Mouse (Mus musculus) heart, embryonic 14.5 days (tissue): ENCODE results near the gene Galnt4. TPM values are rescaled to one million over a fixed set of nuclear protein-coding genes. Genes with fewer than 3 reads are reported as not detected.

ENCODE experiments used
- ATAC-seq: fragments of 200-750 bp; cut with Nextera tagmentation; 2 replicates; pipeline ENCODE4 v1.8.0; 2017; ENCODE audit warnings: low read depth, moderate TSS enrichment; ENCODE audit not compliant: insufficient number of reproducible peaks, insufficient read depth, low FRiP score
- H3K27ac ChIP-seq, 2 experiments: fragments of 200-500 bp in 1 of 2; fragments of 300-500 bp in 1 of 2; sonication (generic) in 1 of 2; replicated peaks in 1 of 2; 2 replicates each; pipeline ENCODE4 v1.5.1; 2012 to 2014; ENCODE audit warnings: low read depth in 2 of 2, low read length in 2 of 2, control low read depth in 1 of 2, mild to moderate bottlenecking in 1 of 2, mixed read lengths in 1 of 2; ENCODE audit not compliant: control insufficient read depth in 1 of 2, insufficient read depth in 1 of 2
- H3K27me3 ChIP-seq: fragments of 300-500 bp; sonication (generic); 2 replicates; pipeline ENCODE4 v1.6.1; 2014; ENCODE audit warnings: mild to moderate bottlenecking, low read length, control low read depth; ENCODE audit not compliant: control insufficient read depth, insufficient read depth
- H3K36me3 ChIP-seq: fragments of 300-500 bp; sonication (generic); 2 replicates; pipeline ENCODE4 v1.6.1; 2014; ENCODE audit warnings: mild to moderate bottlenecking, control low read depth, low read length, mixed read lengths; ENCODE audit not compliant: control insufficient read depth, insufficient read depth
- H3K4me1 ChIP-seq, 2 experiments: fragments of 200-500 bp in 1 of 2; fragments of 300-500 bp in 1 of 2; sonication (generic) in 1 of 2; 2 replicates each; pipeline ENCODE4 v1.6.1; 2012 to 2014; ENCODE audit warnings: low read length in 2 of 2, control low read depth in 1 of 2, mixed read lengths in 1 of 2; ENCODE audit not compliant: control insufficient read depth in 2 of 2, insufficient read depth in 2 of 2
- H3K4me2 ChIP-seq: fragments of 300-500 bp; sonication (generic); 2 replicates; pipeline ENCODE4 v1.6.1; 2014; ENCODE audit warnings: mild to moderate bottlenecking, low read length
- H3K4me3 ChIP-seq, 2 experiments: fragments of 200-500 bp in 1 of 2; fragments of 300-500 bp in 1 of 2; sonication (generic) in 1 of 2; 2 replicates each; pipeline ENCODE4 v1.5.1; 2012 to 2014; ENCODE audit warnings: low read length in 2 of 2, mild to moderate bottlenecking in 2 of 2, control low read depth in 1 of 2, low read depth in 1 of 2, moderate library complexity in 1 of 2; ENCODE audit not compliant: control insufficient read depth in 1 of 2, insufficient read depth in 1 of 2
- H3K9ac ChIP-seq: fragments of 300-500 bp; sonication (generic); 2 replicates; pipeline ENCODE4 v1.6.1; 2014; ENCODE audit warnings: mild to moderate bottlenecking, low read length
- H3K9me3 ChIP-seq: fragments of 300-500 bp; sonication (generic); 2 replicates; pipeline ENCODE4 v1.6.1; 2016; ENCODE audit warnings: low read length, control low read depth; ENCODE audit not compliant: control insufficient read depth
- WGBS: fragments of 180-500 bp; shearing (Covaris S2); extraction: QIAGEN DNeasy Blood & Tissue Kit; methylation state at CpG from one replicate; pipeline ENCODE4 v1.1.7; 2014; 5-methylcytosine and 5-hydroxymethylcytosine counted together
- polyA plus RNA-seq: library from polyadenylated mRNA; unstranded; fragments of >200 nt; fragmentation: Nextera tagmentation; extraction: Ambion mirVana; gene quantifications from 2 replicates; pipeline ENCODE4 v1.2.1, GENCODE M21; 2014

The Galnt4 gene
- polyA plus RNA-seq, 1 experiment from 2014 or later, result 7.4 TPM

- peaks cover 6% of the 10 kb centered on the region; the same call in 1 of the 2 replicates for H3K36me3 ChIP-seq
- no peak for ATAC-seq
- H3K4me1 ChIP-seq, result peaks cover 4 to 9% of the 10 kb centered on the region in 2 experiments; a peak in 3 of 4 replicates
- H3K27ac ChIP-seq, result no peak overlapping the region
- WGBS, result 11% methylated on average over 18 of the region's 18 CpGs
- H3K4me3 ChIP-seq, result peak overlapping the region; percentile 1 to 20
- H3K4me2 ChIP-seq, result peak overlapping the region; percentile 61
- H3K9me3 ChIP-seq, result no peaks in the 10 kb centered on the region
- H3K27me3 ChIP-seq, result no peaks in the 10 kb centered on the region
- peak overlapping the region; percentile 45 for H3K9ac ChIP-seq
Observed at GRCm38 (mm10) chr10:99115471-99116236, 7.7 kb downstream of the Galnt4 start.

GRCm38 (mm10) chr10:99116237-99116632 lies 8.3 kb downstream of the Galnt4 start:
- 23% methylated on average over 8 of the region's 8 CpGs for whole genome bisulfite sequencing
- no peak for ATAC-seq
- no peak overlapping the region for H3K27ac ChIP-seq
- no peaks in the 10 kb centered on the region for H3K9me3 ChIP-seq
- H3K27me3 ChIP-seq, result no peaks in the 10 kb centered on the region
- H3K4me3 ChIP-seq, result peak overlapping the region; percentile 1 to 20; a peak in 3 of 4 replicates
- peaks cover 4 to 9% of the 10 kb centered on the region in 2 experiments; a peak in 3 of 4 replicates for H3K4me1 ChIP-seq
- H3K9ac ChIP-seq, result peak overlapping the region; percentile 45
- H3K4me2 ChIP-seq, result peak overlapping the region; percentile 61
- no peaks in the 10 kb centered on the region for H3K36me3 ChIP-seq

GRCm38 (mm10) chr10:99116650-99117615 lies 9.0 kb downstream of the Galnt4 start:
- no peaks in the 10 kb centered on the region for H3K9me3 ChIP-seq
- H3K4me1 ChIP-seq, result peaks cover 4 to 9% of the 10 kb centered on the region in 2 experiments; a peak in 3 of 4 replicates
- H3K27ac ChIP-seq, result no peak overlapping the region
- no peaks in the 10 kb centered on the region for H3K27me3 ChIP-seq
- no peaks in the 10 kb centered on the region for H3K36me3 ChIP-seq
- no peak overlapping the region for H3K4me3 ChIP-seq
- ATAC-seq, result no peak
- no peak overlapping the region for H3K4me2 ChIP-seq
- 91% methylated on average over 16 of the region's 16 CpGs for WGBS
- H3K9ac ChIP-seq, result no peak overlapping the region

- Histone ChIP-seq H3K9me3 (no peaks in the 10 kb centered on the region), H3K27ac (no peak overlapping the region), H3K4me3 (no peak overlapping the region), H3K4me1 (peaks cover 4 to 9% of the 10 kb centered on the region in 2 experiments; a peak in 3 of 4 replicates), H3K4me2 (no peak overlapping the region), H3K9ac (no peak overlapping the region), H3K36me3 (no peaks in the 10 kb centered on the region), H3K27me3 (no peaks in the 10 kb centered on the region)
- WGBS, result 61% methylated on average over 10 of the region's 10 CpGs
- ATAC-seq, result no peak
Observed at GRCm38 (mm10) chr10:99117876-99118275, 9.9 kb downstream of the Galnt4 start.

GRCm38 (mm10) chr10:99118697-99119096 lies 10.7 kb downstream of the Galnt4 start:
- Histone ChIP-seq H3K9ac (no peak overlapping the region), H3K27me3 (no peaks in the 10 kb centered on the region), H3K27ac (no peak overlapping the region), H3K36me3 (no peaks in the 10 kb centered on the region), H3K4me2 (no peak overlapping the region), H3K9me3 (no peaks in the 10 kb centered on the region), H3K4me1 (peaks cover 4 to 9% of the 10 kb centered on the region in 2 experiments; a peak in 3 of 4 replicates), H3K4me3 (no peak overlapping the region)
- no peak for ATAC-seq
- 50% methylated on average over 6 of the region's 6 CpGs for WGBS

- no peak overlapping the region for H3K4me2 ChIP-seq
- H3K27ac ChIP-seq, result no peak overlapping the region
- peaks cover 4 to 9% of the 10 kb centered on the region in 2 experiments; a peak in 3 of 4 replicates for H3K4me1 ChIP-seq
- no peak for ATAC-seq
- no peaks in the 10 kb centered on the region for H3K27me3 ChIP-seq
- H3K4me3 ChIP-seq, result no peak overlapping the region
- 57% methylated on average over 4 of the region's 4 CpGs for WGBS
- H3K9ac ChIP-seq, result no peak overlapping the region
- no peaks in the 10 kb centered on the region for H3K36me3 ChIP-seq
- H3K9me3 ChIP-seq, result no peaks in the 10 kb centered on the region
Observed at GRCm38 (mm10) chr10:99119471-99119870, 11.5 kb downstream of the Galnt4 start.

- Histone ChIP-seq H3K4me2 (no peak within 1 kb of the TSS), H3K27ac (no peak within 1 kb of the TSS), H3K36me3 (no peaks in the 10 kb centered on the region), H3K4me3 (no peak within 1 kb of the TSS), H3K9me3 (no peaks in the 10 kb centered on the region), H3K27me3 (no peaks in the 10 kb centered on the region), H3K9ac (no peak within 1 kb of the TSS), H3K4me1 (peaks cover 0 to 7% of the 10 kb centered on the region in 2 experiments; a peak in 1 of 4 replicates)
- 83% methylated on average over 4 of the region's 4 CpGs for WGBS
- ATAC-seq, result no peak
Observed at GRCm38 (mm10) chr10:99126225-99126624, 18.3 kb downstream of the Galnt4 start, which contains the start of gene Phxr2. Gene Phxr2, minus strand, starts transcription at chr10:99126325.
